Mouse (Mus musculus): ENCODE results near the gene Pigl.

GRCm38 (mm10) chr11:62493701-62494100, 35.4 kb downstream of the Pigl start:
- TF ChIP-seq POLR2A (IDR thresholded peaks at IDR 0.05; ENCODE audit: low read depth, low read length), result no peak
- no peak for TF ChIP-seq CTCF (conservative IDR thresholded peaks at IDR 0.05; ENCODE audit: insufficient read depth, insufficient read length, low read depth, low read length)
